Mouse (Mus musculus) heart, embryonic 16.5 days (tissue): ENCODE measurements around the gene Eif2s3y. TPM values are rescaled to one million over a fixed set of nuclear protein-coding genes. Genes with fewer than 3 reads are reported as not detected.
A peak's percentile ranks its signal among the peaks of the same experiment; 100 is the strongest.

Experiments used
- ATAC-seq: fragments of 200-750 bp; cut with Nextera tagmentation; replicated peaks from 2 replicates; pipeline ENCODE4 v1.8.0; 2017; ENCODE audit warnings: moderate number of reproducible peaks; ENCODE audit not compliant: insufficient read depth, low FRiP score; ENCODE audit errors: extremely low read depth
- H3K27ac ChIP-seq: fragments of 300-500 bp; sonication (generic); 2 replicates; pipeline ENCODE4 v1.5.1; 2014; ENCODE audit warnings: mild to moderate bottlenecking, low read length, control low read depth, moderate library complexity
- H3K27me3 ChIP-seq: fragments of 300-500 bp; sonication (generic); 2 replicates; pipeline ENCODE4 v1.6.1; 2014; ENCODE audit warnings: low read length, mixed read lengths; ENCODE audit not compliant: control insufficient read depth, insufficient read depth
- H3K36me3 ChIP-seq: fragments of 300-500 bp; sonication (generic); 2 replicates; pipeline ENCODE4 v1.6.1; 2014; ENCODE audit not compliant: control insufficient read depth, insufficient read depth
- H3K4me1 ChIP-seq: fragments of 300-500 bp; sonication (generic); 2 replicates; pipeline ENCODE4 v1.6.1; 2014; ENCODE audit warnings: low read length, mixed read lengths; ENCODE audit not compliant: control insufficient read depth, insufficient read depth
- H3K4me2 ChIP-seq: fragments of 300-500 bp; sonication (generic); 2 replicates; pipeline ENCODE4 v1.6.1; 2014; ENCODE audit warnings: low read depth, mild to moderate bottlenecking, control low read depth, low read length
- H3K4me3 ChIP-seq: fragments of 300-500 bp; sonication (generic); 2 replicates; pipeline ENCODE4 v1.5.1; 2014; ENCODE audit warnings: mild to moderate bottlenecking, control low read depth, low read length
- H3K9ac ChIP-seq: fragments of 300-500 bp; sonication (generic); 2 replicates; pipeline ENCODE4 v1.6.1; 2014; ENCODE audit warnings: low read length, control low read depth
- H3K9me3 ChIP-seq: fragments of 300-500 bp; sonication (generic); replicated peaks from 2 replicates; pipeline ENCODE4 v1.6.1; 2016; ENCODE audit warnings: low read length; ENCODE audit not compliant: control insufficient read depth
- WGBS: fragments of 180-500 bp; shearing (Covaris S2); extraction: QIAGEN DNeasy Blood & Tissue Kit; methylation state at CpG from one replicate; pipeline ENCODE4 v1.1.7; 2014; 5-methylcytosine and 5-hydroxymethylcytosine counted together
- microRNA-seq: library from miRNA; unstranded; fragments of <30 nt; microRNA quantifications from one replicate; pipeline ENCODE4, GENCODE M21; 2017
- polyA plus RNA-seq: library from polyadenylated mRNA; unstranded; fragments of >200 nt; fragmentation: Nextera tagmentation; extraction: Ambion mirVana; gene quantifications from 2 replicates; pipeline ENCODE4 v1.2.1, GENCODE M21; 2015

Gene Eif2s3y
- polyA plus RNA-seq = 25.2 and 31.4 TPM in 2 replicates

- WGBS = 32% methylated on average over 30 of the region's 31 CpGs
- Histone ChIP-seq H3K36me3 (no peaks in the 10 kb centered on the region), H3K4me3 (peak within 1 kb of the TSS; percentile 51), H3K9ac (peak within 1 kb of the TSS; percentile 43; the same call in 1 of the 2 replicates), H3K27ac (no peak within 1 kb of the TSS), H3K27me3 (no peaks in the 10 kb centered on the region), H3K4me1 (no peaks in the 10 kb centered on the region), H3K4me2 (peak within 1 kb of the TSS; percentile 43; the same call in 1 of the 2 replicates), H3K9me3 (no peaks in the 10 kb centered on the region)
- ATAC-seq = peak; percentile 60; the same call in 1 of the 2 replicates
These were observed at the start of gene Eif2s3y for GRCm38 (mm10) chrY:1009882-1010751. TSS of gene Eif2s3y (plus strand) at chrY:1010543.

Small RNAs within 50 kb of the gene (microRNA-seq; reads per million reads assigned to microRNA genes)
- gene Gm47281 = not detected

Other genes with a start within 250 kb of the Eif2s3y start
- gene Zfy1, start 213.1 kb upstream of the Eif2s3y start, polyA plus RNA-seq = not detected in 2 replicates
- not detected in 2 replicates for gene Uba1y, start 191.9 kb upstream of the Eif2s3y start, polyA plus RNA-seq
- 3.2 and 5.1 TPM in 2 replicates for gene Kdm5d, start 112.8 kb upstream of the Eif2s3y start, polyA plus RNA-seq
- 5.4 and 8.1 TPM in 2 replicates for gene Uty, start 235.2 kb downstream of the Eif2s3y start, polyA plus RNA-seq